Mouse (Mus musculus) E14TG2a.4 (cell line): Measurements from ENCODE around the gene Vps29.

Experiments
- CTCF ChIP-seq: conservative IDR thresholded peaks from 2 replicates; pipeline ENCODE4 v1.5.1; 2014; ENCODE audit warnings: low read length
- NANOG ChIP-seq: IDR thresholded peaks from 2 replicates; pipeline ENCODE4 v1.6.1; 2014; ENCODE audit warnings: borderline replicate concordance, low read length, mixed read lengths

- TF ChIP-seq CTCF, result no peak
- no peak for TF ChIP-seq NANOG
These were observed 36.7 kb upstream of the Vps29 start for GRCm38 (mm10) chr5:122317329-122318045.
